Mouse (Mus musculus) MEL (cell line): Measurements from ENCODE around the gene Scgb1c1.

Source experiments
- BHLHE40 ChIP-seq: IDR thresholded peaks from 2 replicates; pipeline ENCODE4 v1.6.1; 2012; ENCODE audit warnings: low read depth, mild to moderate bottlenecking, inconsistent platforms, low read length, improper control_type of control experiment, borderline replicate concordance
- CTCF ChIP-seq, 3 experiments: IDR thresholded peaks in 2 of 3; conservative IDR thresholded peaks in 1 of 3; 2 replicates each; pipeline ENCODE4 v1.5.1; 2011 to 2012; ENCODE audit warnings: low read length in 3 of 3, low read depth in 2 of 3, mild to moderate bottlenecking in 2 of 3, improper control_type of control experiment in 1 of 3, inconsistent platforms in 1 of 3, mixed read lengths in 1 of 3, moderate library complexity in 1 of 3; ENCODE audit not compliant: control insufficient read depth in 1 of 3, insufficient read depth in 1 of 3, poor library complexity in 1 of 3, severe bottlenecking in 1 of 3
- ELF1 ChIP-seq: IDR thresholded peaks from 2 replicates; pipeline ENCODE4 v1.6.1; 2014; ENCODE audit warnings: low read depth, mild to moderate bottlenecking, inconsistent platforms, low read length, improper control_type of control experiment, moderate library complexity
- EP300 ChIP-seq, 2 experiments: IDR thresholded peaks; 2 replicates each; pipeline ENCODE4 v1.6.1; 2011; ENCODE audit warnings: improper control_type of control experiment in 2 of 2, low read length in 2 of 2, low read depth in 1 of 2, mild to moderate bottlenecking in 1 of 2
- GABPA ChIP-seq: IDR thresholded peaks from 2 replicates; pipeline ENCODE4 v1.6.1; 2012; ENCODE audit warnings: low read depth, mild to moderate bottlenecking, inconsistent platforms, low read length, improper control_type of control experiment, moderate library complexity
- GATA1 ChIP-seq: IDR thresholded peaks from 2 replicates; pipeline ENCODE4 v1.6.1; 2011; ENCODE audit warnings: low read depth, low read length, improper control_type of control experiment
- JUND ChIP-seq: IDR thresholded peaks from 2 replicates; pipeline ENCODE4 v1.6.1; 2011; ENCODE audit warnings: low read depth, mild to moderate bottlenecking, improper control_type of control experiment, low read length
- MAZ ChIP-seq: IDR thresholded peaks from 2 replicates; pipeline ENCODE4 v1.6.1; 2012; ENCODE audit warnings: low read depth, mild to moderate bottlenecking, inconsistent platforms, low read length, improper control_type of control experiment
- MXI1 ChIP-seq: IDR thresholded peaks from 2 replicates; pipeline ENCODE4 v1.6.1; 2011; ENCODE audit warnings: mild to moderate bottlenecking, low read depth, low read length, improper control_type of control experiment
- TCF12 ChIP-seq: IDR thresholded peaks from 2 replicates; pipeline ENCODE4 v1.6.1; 2014; ENCODE audit warnings: low read depth, mild to moderate bottlenecking, inconsistent platforms, low read length, improper control_type of control experiment, moderate library complexity
- USF1 ChIP-seq: IDR thresholded peaks from 2 replicates; pipeline ENCODE4 v1.6.1; 2014; ENCODE audit warnings: low read depth, mild to moderate bottlenecking, inconsistent platforms, low read length, improper control_type of control experiment, moderate library complexity
- USF2 ChIP-seq, 2 experiments: IDR thresholded peaks; 2 replicates each; pipeline ENCODE4 v1.6.1; 2011 to 2012; ENCODE audit warnings: improper control_type of control experiment in 2 of 2, low read length in 2 of 2, borderline replicate concordance in 1 of 2, inconsistent platforms in 1 of 2, low read depth in 1 of 2, mild to moderate bottlenecking in 1 of 2; ENCODE audit not compliant: insufficient read depth in 1 of 2
- ZC3H11A ChIP-seq: IDR thresholded peaks from 2 replicates; pipeline ENCODE4 v1.6.1; 2012; ENCODE audit warnings: low read depth, mild to moderate bottlenecking, inconsistent platforms, low read length, improper control_type of control experiment
- ZNF384 ChIP-seq: IDR thresholded peaks from 2 replicates; pipeline ENCODE4 v1.6.1; 2012; ENCODE audit warnings: low read depth, mild to moderate bottlenecking, inconsistent platforms, low read length, improper control_type of control experiment

- TF ChIP-seq CTCF (IDR thresholded peaks at IDR 0.05 in 2 of 3, conservative IDR thresholded peaks at IDR 0.05 in 1 of 3; ENCODE audit: control insufficient read depth in 1 of 3, insufficient read depth in 1 of 3, low read depth in 2 of 3, low read length in 3 of 3, poor library complexity in 1 of 3, severe bottlenecking in 1 of 3) (no peak), BHLHE40 (no peak), USF1 (no peak), ZNF384 (no peak; the same call in 1 of the 2 replicates), GABPA (no peak), MAZ (no peak), ELF1 (no peak), GATA1 (no peak), ZC3H11A (no peak), EP300 (IDR thresholded peaks at IDR 0.05; ENCODE audit: low read depth in 1 of 2, low read length in 2 of 2) (no peak), JUND (no peak), TCF12 (no peak), MXI1 (no peak), USF2 (IDR thresholded peaks at IDR 0.05; ENCODE audit: borderline replicate concordance in 1 of 2, insufficient read depth in 1 of 2, low read depth in 1 of 2, low read length in 2 of 2) (no peak)
Observed at GRCm38 (mm10) chr7:140880419-140880818, 35.1 kb downstream of the Scgb1c1 start.
